Mouse (Mus musculus) CH12.LX (cell line): Measurements from ENCODE around the gene Zfp423.

Experiments
- CTCF ChIP-seq, 2 experiments: IDR thresholded peaks in 1 of 2; conservative IDR thresholded peaks in 1 of 2; 2 replicates each; pipeline ENCODE4 v1.5.1; 2011 to 2012; ENCODE audit warnings: low read depth in 2 of 2, low read length in 2 of 2, improper control_type of control experiment in 1 of 2, inconsistent platforms in 1 of 2, mild to moderate bottlenecking in 1 of 2, moderate library complexity in 1 of 2
- RCOR1 ChIP-seq: conservative IDR thresholded peaks from 2 replicates; pipeline ENCODE4 v1.6.1; 2012; ENCODE audit warnings: low read depth, mild to moderate bottlenecking, inconsistent platforms, low read length, improper control_type of control experiment

DNA sequence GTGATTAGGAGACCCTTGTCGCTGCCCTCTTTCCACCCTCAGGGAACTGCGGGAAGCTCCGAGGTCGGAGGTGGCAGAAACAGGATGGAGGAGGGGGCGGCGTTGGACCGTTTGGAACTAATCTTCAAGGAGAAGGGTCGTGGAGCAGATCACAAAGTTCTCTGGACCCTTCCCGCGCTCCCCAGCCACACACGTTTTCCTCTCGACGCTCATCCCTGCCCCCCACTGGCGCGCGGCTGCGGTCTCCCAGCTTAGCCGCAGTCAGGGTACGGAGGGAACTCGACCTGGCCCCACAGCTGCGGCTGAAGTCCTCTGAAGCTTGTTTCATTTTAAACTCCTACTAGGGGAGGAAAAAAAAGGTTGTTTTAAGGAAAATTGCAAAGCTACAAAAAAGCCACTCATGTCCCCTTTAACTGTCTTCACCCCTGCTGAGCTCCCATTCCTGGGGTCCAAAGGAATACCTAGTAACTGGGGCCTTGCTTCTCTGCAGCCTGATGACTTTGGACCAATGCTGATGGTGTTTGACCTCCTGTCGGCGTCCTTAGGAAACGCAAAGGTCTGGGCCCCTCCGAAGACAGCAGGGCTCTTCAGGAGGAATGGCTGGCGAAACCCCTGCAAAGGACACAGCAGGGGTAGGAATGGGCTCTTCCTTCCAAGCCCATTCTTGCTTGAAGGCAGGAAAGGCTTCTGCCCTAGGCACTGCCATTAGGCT lies 3.3 kb upstream of the Zfp423 start:
- TF ChIP-seq CTCF (conservative IDR thresholded peaks at IDR 0.05 in 1 of 2, IDR thresholded peaks at IDR 0.05 in 1 of 2; ENCODE audit: low read depth in 2 of 2, low read length in 2 of 2) (no peak), RCOR1 (no peak)
